Mouse (Mus musculus): ENCODE data around the gene Tmem59.

- TF ChIP-seq CTCF (conservative IDR thresholded peaks at IDR 0.05; ENCODE audit: insufficient read depth, insufficient read length, low read depth, low read length) (no peak), POLR2A (IDR thresholded peaks at IDR 0.05; ENCODE audit: low read depth, low read length) (no peak)
Measured at GRCm38 (mm10) chr4:107152571-107152970, 25.6 kb upstream of the Tmem59 start.
